Mouse (Mus musculus) kidney, adult 2 months (tissue): Measurements from ENCODE around the gene 4931406P16Rik. TPM values are rescaled to one million over a fixed set of nuclear protein-coding genes. Genes with fewer than 3 reads are reported as not detected.

Experiments used
- DNase-seq: peaks from one replicate; pipeline ENCODE4 v3.0.0; 2021
- H3K27ac ChIP-seq: fragments of 200-500 bp; 2 replicates; pipeline ENCODE4 v1.5.1; 2012; ENCODE audit warnings: low read depth, low read length, control low read depth, inconsistent platforms; ENCODE audit not compliant: insufficient read depth
- H3K27me3 ChIP-seq: fragments of 200-500 bp; replicated peaks from 2 replicates; pipeline ENCODE4 v1.6.1; 2012; ENCODE audit warnings: mild to moderate bottlenecking, moderate library complexity, low read length, inconsistent platforms; ENCODE audit not compliant: control insufficient read depth, insufficient read depth
- H3K36me3 ChIP-seq: fragments of 200-500 bp; 2 replicates; pipeline ENCODE4 v1.6.1; 2012; ENCODE audit warnings: mild to moderate bottlenecking, moderate library complexity, low read length, inconsistent platforms; ENCODE audit not compliant: control insufficient read depth, insufficient read depth
- H3K4me1 ChIP-seq: fragments of 200-500 bp; 2 replicates; pipeline ENCODE4 v1.6.1; 2011; ENCODE audit warnings: low read length; ENCODE audit not compliant: control insufficient read depth, insufficient read depth
- H3K4me3 ChIP-seq: fragments of 200-500 bp; 2 replicates; pipeline ENCODE4 v1.5.1; 2011; ENCODE audit warnings: mild to moderate bottlenecking, low read depth, low read length, control low read depth; ENCODE audit not compliant: insufficient read depth
- CTCF ChIP-seq: fragments of 200-500 bp; conservative IDR thresholded peaks from 2 replicates; pipeline ENCODE4 v1.5.1; 2011; ENCODE audit warnings: low read depth, mild to moderate bottlenecking, control low read depth, low read length, moderate library complexity, mixed read lengths; ENCODE audit not compliant: insufficient read depth, insufficient read length
- POLR2A ChIP-seq: fragments of 200-500 bp; IDR thresholded peaks from one replicate; pipeline ENCODE4 v1.6.1; 2011; ENCODE audit warnings: low read depth, low read length, control low read depth
- WGBS: fragments of 180-500 bp; shearing (Covaris S2); methylation state at CpG from one replicate; pipeline ENCODE4 v1.1.7; 2018; 5-methylcytosine and 5-hydroxymethylcytosine counted together
- polyA plus RNA-seq: library from polyadenylated mRNA; depleted of rRNA; stranded (reverse); fragments of >200 nt; gene quantifications from 2 replicates; pipeline ENCODE4 v1.2.3, GENCODE M21; 2012

The 4931406P16Rik gene
- polyA plus RNA-seq, 1 experiment: 24.6 TPM

GRCm38 (mm10) chr7:34296124-34296523 is 17.2 kb downstream of the 4931406P16Rik start:
- no peaks in the 10 kb centered on the region for H3K27me3 ChIP-seq
- H3K4me3 ChIP-seq: no peak overlapping the region
- H3K36me3 ChIP-seq: no peaks in the 10 kb centered on the region
- TF ChIP-seq POLR2A (no peak), CTCF (no peak)
- DNase-seq: peak; percentile 28
- no peak overlapping the region for H3K27ac ChIP-seq
- peaks cover 7% of the 10 kb centered on the region; the same call in 1 of the 2 replicates for H3K4me1 ChIP-seq
- 31% methylated on average over 3 of the region's 3 CpGs for WGBS

- no peaks in the 10 kb centered on the region for H3K36me3 ChIP-seq
- DNase-seq: no peak
- H3K27ac ChIP-seq: no peak overlapping the region
- H3K4me3 ChIP-seq: no peak overlapping the region
- peaks cover 10% of the 10 kb centered on the region; the same call in 1 of the 2 replicates for H3K4me1 ChIP-seq
- no peak for TF ChIP-seq CTCF
- no peak for TF ChIP-seq POLR2A
- no peaks in the 10 kb centered on the region for H3K27me3 ChIP-seq
- WGBS: 71% methylated on average over 2 of the region's 2 CpGs
Measured at GRCm38 (mm10) chr7:34292633-34293032, 20.7 kb downstream of the 4931406P16Rik start.

- WGBS: 62% methylated on average over 1 of the region's 1 CpGs
- peak overlapping the region; percentile 80 for H3K27ac ChIP-seq
- no peaks in the 10 kb centered on the region for H3K36me3 ChIP-seq
- peak; percentile 42 for DNase-seq
- H3K27me3 ChIP-seq: no peaks in the 10 kb centered on the region
- no peak overlapping the region for H3K4me3 ChIP-seq
- H3K4me1 ChIP-seq: peaks cover 7% of the 10 kb centered on the region; the same call in 1 of the 2 replicates
- TF ChIP-seq POLR2A (no peak), CTCF (no peak)
Measured at GRCm38 (mm10) chr7:34291265-34291664, 22.1 kb downstream of the 4931406P16Rik start.

- no peak overlapping the region for H3K4me3 ChIP-seq
- no peaks in the 10 kb centered on the region for H3K27me3 ChIP-seq
- peak overlapping the region; percentile 80 for H3K27ac ChIP-seq
- no peak for DNase-seq
- peaks cover 3% of the 10 kb centered on the region; the same call in 1 of the 2 replicates for H3K4me1 ChIP-seq
- H3K36me3 ChIP-seq: no peaks in the 10 kb centered on the region
- TF ChIP-seq POLR2A (no peak), CTCF (no peak)
Measured at GRCm38 (mm10) chr7:34290450-34291151, 22.8 kb downstream of the 4931406P16Rik start.

GRCm38 (mm10) chr7:34277656-34278055 is 35.7 kb downstream of the 4931406P16Rik start:
- Histone ChIP-seq H3K4me3 (no peak overlapping the region), H3K4me1 (no peaks in the 10 kb centered on the region), H3K27ac (no peak overlapping the region), H3K36me3 (no peaks in the 10 kb centered on the region), H3K27me3 (no peaks in the 10 kb centered on the region)
- WGBS: 96% methylated on average over 2 of the region's 2 CpGs
- TF ChIP-seq CTCF (no peak), POLR2A (no peak)
- DNase-seq: no peak

- H3K4me3 ChIP-seq: no peak overlapping the region
- no peaks in the 10 kb centered on the region for H3K27me3 ChIP-seq
- TF ChIP-seq CTCF: no peak
- TF ChIP-seq POLR2A: no peak
- DNase-seq: no peak
- no peaks in the 10 kb centered on the region; the same call in 1 of the 2 replicates for H3K4me1 ChIP-seq
- no peak overlapping the region for H3K27ac ChIP-seq
- 86% methylated on average over 3 of the region's 3 CpGs for WGBS
- no peaks in the 10 kb centered on the region for H3K36me3 ChIP-seq
Measured at GRCm38 (mm10) chr7:34276066-34276465, 37.3 kb downstream of the 4931406P16Rik start.

GRCm38 (mm10) chr7:34272465-34272864 is 40.9 kb downstream of the 4931406P16Rik start:
- Histone ChIP-seq H3K27ac (no peak overlapping the region), H3K36me3 (no peaks in the 10 kb centered on the region), H3K27me3 (no peaks in the 10 kb centered on the region), H3K4me3 (no peak overlapping the region), H3K4me1 (peaks cover under 1% of the 10 kb centered on the region; the same call in 1 of the 2 replicates)
- no peak for TF ChIP-seq CTCF
- TF ChIP-seq POLR2A: no peak
- no peak for DNase-seq
- WGBS: 66% methylated on average over 4 of the region's 4 CpGs
